Comparison of ENCODE assay signal across 40 mouse cellular contexts in the genomic region with DNA sequence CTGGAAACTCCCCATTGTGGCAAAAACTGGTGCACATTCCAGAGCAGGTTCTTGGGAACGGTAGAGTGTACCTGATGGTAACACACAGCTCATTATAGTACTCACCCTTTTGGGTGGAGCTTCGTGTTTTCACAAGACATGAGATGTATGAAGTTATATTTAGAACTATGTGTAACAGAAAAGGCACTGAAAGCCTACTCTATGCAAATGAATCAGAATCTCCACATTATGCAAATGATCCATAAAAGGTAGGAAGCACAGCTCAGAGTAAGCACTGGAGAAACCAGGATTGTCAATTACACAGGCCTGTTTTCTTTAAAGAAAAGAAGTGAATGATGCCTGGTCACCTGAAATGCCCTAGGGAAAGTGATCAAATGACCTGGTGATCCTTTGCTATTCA. TPM values are rescaled to one million over a fixed set of nuclear protein-coding genes. Genes with fewer than 3 reads are reported as not detected.
"Had no signal": no experiment of that assay in that cellular context is flagged by ENCODE, and none has a peak within 500 bp of the region (broad histone marks: within the 10 kb centered on the region; RNA-seq: fewer than 3 reads in every experiment).

No protein-coding gene starts in this region.

RNA-seq across cellular contexts. Expression of a gene that starts 14.9 kb away (rescaled TPM):
- total RNA-seq: left cerebral cortex, postnatal 10 days; left cerebral cortex, postnatal 25 days; midbrain, postnatal 0 days had no signal
- polyA plus RNA-seq: limb, embryonic 10.5 days; limb, embryonic 11.5 days; limb, embryonic 12.5 days; limb, embryonic 13.5 days; midbrain, embryonic 10.5 days; midbrain, embryonic 11.5 days; midbrain, embryonic 12.5 days; midbrain, embryonic 13.5 days; midbrain, embryonic 14.5 days; midbrain, embryonic 15.5 days; midbrain, embryonic 16.5 days; midbrain, postnatal 0 days; myocyte; neural tube, embryonic 11.5 days had no signal

RNA-seq across cellular contexts. Expression of a gene that starts 36.1 kb away (rescaled TPM):
- total RNA-seq: left cerebral cortex, postnatal 10 days; left cerebral cortex, postnatal 14 days; left cerebral cortex, postnatal 25 days; left cerebral cortex, postnatal 36 days; left cerebral cortex, postnatal 4 days; liver, adult 2 months; megakaryocyte progenitor cell, adult 5-6 weeks; megakaryocyte, adult 5-6 weeks; megakaryocyte-erythroid progenitor cell, adult 5-6 weeks; midbrain, postnatal 0 days; monocyte, adult 5-6 weeks had no signal
- polyA plus RNA-seq: limb, embryonic 10.5 days; limb, embryonic 11.5 days; limb, embryonic 12.5 days; limb, embryonic 13.5 days; limb, embryonic 14.5 days; limb, embryonic 15.5 days; liver, adult 2 months; liver, embryonic 11.5 days; liver, embryonic 12.5 days; liver, embryonic 13.5 days; liver, embryonic 14.5 days; liver, embryonic 15.5 days; liver, embryonic 16.5 days; liver, postnatal 0 days; lung, adult 2 months; lung, embryonic 14.5 days; lung, embryonic 15.5 days; lung, embryonic 16.5 days; lung, postnatal 0 days; macrophage; midbrain, embryonic 10.5 days; midbrain, embryonic 11.5 days; midbrain, embryonic 12.5 days; midbrain, embryonic 13.5 days; midbrain, embryonic 14.5 days; midbrain, embryonic 15.5 days; midbrain, embryonic 16.5 days; midbrain, postnatal 0 days; myocyte; neural tube, embryonic 11.5 days; neural tube, embryonic 12.5 days had no signal
